Mouse (Mus musculus): Measurements from ENCODE around the gene Macrod2. TPM values are rescaled to one million over a fixed set of nuclear protein-coding genes. Genes with fewer than 3 reads are reported as not detected.

The Macrod2 gene
- polyA plus RNA-seq, 1 experiment from 2014 or later: 11.5 TPM

GRCm38 (mm10) chr2:141913486-141913885, 1518.4 kb downstream of the Macrod2 start:
- ATAC-seq (ENCODE audit: low read depth) (no peak), DNase-seq (no peak)
- no peak overlapping the region for H3K27ac ChIP-seq
- H3K4me3 ChIP-seq (replicated peaks): no peak overlapping the region
- no peaks in the 10 kb centered on the region for H3K27me3 ChIP-seq
- 56% methylated on average over 3 of the region's 3 CpGs for WGBS (ENCODE audit: insufficient replicate concordance)
- no peaks in the 10 kb centered on the region for H3K9me3 ChIP-seq (replicated peaks)
- no peak overlapping the region for H3K4me2 ChIP-seq
- H3K4me1 ChIP-seq (replicated peaks): no peaks in the 10 kb centered on the region
- H3K36me3 ChIP-seq: no peaks in the 10 kb centered on the region
- H3K9ac ChIP-seq: no peak overlapping the region

- Histone ChIP-seq H3K9ac (no peak overlapping the region), H3K27me3 (no peaks in the 10 kb centered on the region), H3K9me3 (replicated peaks) (no peaks in the 10 kb centered on the region), H3K4me2 (no peak overlapping the region), H3K27ac (no peak overlapping the region), H3K4me1 (replicated peaks) (no peaks in the 10 kb centered on the region), H3K4me3 (replicated peaks) (no peak overlapping the region), H3K36me3 (no peaks in the 10 kb centered on the region)
- WGBS (ENCODE audit: insufficient replicate concordance): 65% methylated on average over 6 of the region's 6 CpGs
- DNase-seq (no peak), ATAC-seq (ENCODE audit: low read depth) (no peak)
These were observed 1518.8 kb downstream of the Macrod2 start for GRCm38 (mm10) chr2:141913894-141914293.

- H3K27me3 ChIP-seq: no peaks in the 10 kb centered on the region
- ATAC-seq (ENCODE audit: low read depth): no peak
- H3K27ac ChIP-seq: no peak overlapping the region
- H3K9me3 ChIP-seq (replicated peaks): no peaks in the 10 kb centered on the region
- no peak for DNase-seq
- H3K4me3 ChIP-seq (replicated peaks): no peak overlapping the region
- whole genome bisulfite sequencing (ENCODE audit: insufficient replicate concordance): 52% methylated on average over 2 of the region's 2 CpGs
- H3K9ac ChIP-seq: no peak overlapping the region
- no peaks in the 10 kb centered on the region for H3K36me3 ChIP-seq
- H3K4me1 ChIP-seq (replicated peaks): no peaks in the 10 kb centered on the region
- no peak overlapping the region for H3K4me2 ChIP-seq
These were observed 1525.4 kb downstream of the Macrod2 start for GRCm38 (mm10) chr2:141920377-141920992.

- no peak overlapping the region for H3K4me2 ChIP-seq
- H3K9ac ChIP-seq: no peak overlapping the region
- H3K4me3 ChIP-seq (replicated peaks): no peak overlapping the region
- ATAC-seq (ENCODE audit: low read depth) (no peak), DNase-seq (no peak)
- no peaks in the 10 kb centered on the region for H3K4me1 ChIP-seq (replicated peaks)
- no peaks in the 10 kb centered on the region for H3K9me3 ChIP-seq (replicated peaks)
- no peaks in the 10 kb centered on the region for H3K36me3 ChIP-seq
- no peak overlapping the region for H3K27ac ChIP-seq
- no peaks in the 10 kb centered on the region for H3K27me3 ChIP-seq
- WGBS (ENCODE audit: insufficient replicate concordance): 63% methylated on average over 2 of the region's 2 CpGs
These were observed 1540.0 kb downstream of the Macrod2 start for GRCm38 (mm10) chr2:141935130-141935529.

- no peaks in the 10 kb centered on the region for H3K36me3 ChIP-seq
These were observed 1559.7 kb downstream of the Macrod2 start for GRCm38 (mm10) chr2:141954795-141955194.

GRCm38 (mm10) chr2:141955197-141955596, 1560.1 kb downstream of the Macrod2 start:
- no peak for DNase-seq
- H3K4me1 ChIP-seq (replicated peaks): no peaks in the 10 kb centered on the region

More at GRCm38 (mm10) chr2:141954795-141955194, 1559.7 kb downstream of the Macrod2 start:
- WGBS (ENCODE audit: insufficient replicate concordance): 56% methylated on average over 1 of the region's 1 CpGs
- Histone ChIP-seq H3K27ac (no peak overlapping the region), H3K9ac (no peak overlapping the region), H3K27me3 (no peaks in the 10 kb centered on the region), H3K4me3 (replicated peaks) (no peak overlapping the region), H3K4me2 (no peak overlapping the region), H3K9me3 (replicated peaks) (no peaks in the 10 kb centered on the region), H3K4me1 (replicated peaks) (no peaks in the 10 kb centered on the region)
- no peak for ATAC-seq (ENCODE audit: low read depth)
- no peak for DNase-seq

GRCm38 (mm10) chr2:141962868-141963267, 1567.8 kb downstream of the Macrod2 start:
- no peaks in the 10 kb centered on the region for H3K4me1 ChIP-seq (replicated peaks)
- H3K27me3 ChIP-seq: no peaks in the 10 kb centered on the region
- no peak overlapping the region for H3K27ac ChIP-seq
- 24% methylated on average over 1 of the region's 1 CpGs for WGBS (ENCODE audit: insufficient replicate concordance)
- no peak overlapping the region for H3K4me2 ChIP-seq
- ATAC-seq (ENCODE audit: low read depth) (no peak), DNase-seq (no peak)
- H3K9me3 ChIP-seq (replicated peaks): no peaks in the 10 kb centered on the region
- H3K36me3 ChIP-seq: no peaks in the 10 kb centered on the region
- H3K9ac ChIP-seq: no peak overlapping the region
- no peak overlapping the region for H3K4me3 ChIP-seq (replicated peaks)

More at GRCm38 (mm10) chr2:141955197-141955596, 1560.1 kb downstream of the Macrod2 start:
- no peak for ATAC-seq (ENCODE audit: low read depth)
- Histone ChIP-seq H3K9me3 (replicated peaks) (no peaks in the 10 kb centered on the region), H3K36me3 (no peaks in the 10 kb centered on the region), H3K27me3 (no peaks in the 10 kb centered on the region), H3K4me2 (no peak overlapping the region), H3K9ac (no peak overlapping the region), H3K4me3 (replicated peaks) (no peak overlapping the region), H3K27ac (no peak overlapping the region)
- WGBS (ENCODE audit: insufficient replicate concordance): 36% methylated on average over 3 of the region's 3 CpGs

GRCm38 (mm10) chr2:141983664-141984395, 1588.7 kb downstream of the Macrod2 start:
- WGBS (ENCODE audit: insufficient replicate concordance): 64% methylated on average over 7 of the region's 7 CpGs
- no peak overlapping the region for H3K9ac ChIP-seq
- no peak for DNase-seq
- no peaks in the 10 kb centered on the region for H3K27me3 ChIP-seq
- no peak for ATAC-seq (ENCODE audit: low read depth)
- H3K4me1 ChIP-seq (replicated peaks): no peaks in the 10 kb centered on the region
- no peaks in the 10 kb centered on the region for H3K36me3 ChIP-seq
- no peak overlapping the region for H3K4me2 ChIP-seq
- no peak overlapping the region for H3K27ac ChIP-seq
- H3K9me3 ChIP-seq (replicated peaks): no peaks in the 10 kb centered on the region
- H3K4me3 ChIP-seq (replicated peaks): no peak overlapping the region

GRCm38 (mm10) chr2:141998901-141999300, 1603.8 kb downstream of the Macrod2 start:
- H3K9ac ChIP-seq: no peak overlapping the region
- no peaks in the 10 kb centered on the region for H3K4me1 ChIP-seq (replicated peaks)
- ATAC-seq (ENCODE audit: low read depth) (no peak), DNase-seq (no peak)
- no peak overlapping the region for H3K4me2 ChIP-seq
- no peaks in the 10 kb centered on the region for H3K36me3 ChIP-seq
- no peak overlapping the region for H3K4me3 ChIP-seq (replicated peaks)
- H3K27ac ChIP-seq: no peak overlapping the region
- H3K27me3 ChIP-seq: no peaks in the 10 kb centered on the region
- WGBS (ENCODE audit: insufficient replicate concordance): 71% methylated on average over 6 of the region's 6 CpGs
- H3K9me3 ChIP-seq (replicated peaks): no peaks in the 10 kb centered on the region

GRCm38 (mm10) chr2:142024534-142025155, 1629.5 kb downstream of the Macrod2 start:
- WGBS (ENCODE audit: insufficient replicate concordance): 75% methylated on average over 4 of the region's 4 CpGs
- Histone ChIP-seq H3K4me1 (replicated peaks) (no peaks in the 10 kb centered on the region), H3K36me3 (no peaks in the 10 kb centered on the region), H3K27ac (no peak overlapping the region), H3K27me3 (no peaks in the 10 kb centered on the region), H3K9ac (no peak overlapping the region), H3K4me3 (replicated peaks) (no peak overlapping the region), H3K4me2 (no peak overlapping the region), H3K9me3 (replicated peaks) (no peaks in the 10 kb centered on the region)
- ATAC-seq (ENCODE audit: low read depth) (no peak), DNase-seq (no peak)

- Histone ChIP-seq H3K4me3 (replicated peaks) (no peak overlapping the region), H3K9me3 (replicated peaks) (no peaks in the 10 kb centered on the region), H3K4me1 (replicated peaks) (no peaks in the 10 kb centered on the region), H3K27me3 (no peaks in the 10 kb centered on the region), H3K4me2 (no peak overlapping the region), H3K27ac (no peak overlapping the region), H3K36me3 (no peaks in the 10 kb centered on the region), H3K9ac (no peak overlapping the region)
- DNase-seq: no peak
- no peak for ATAC-seq (ENCODE audit: low read depth)
These were observed 1631.6 kb downstream of the Macrod2 start for GRCm38 (mm10) chr2:142026721-142027120.

All from liver, embryonic 13.5 days (tissue).